Mouse (Mus musculus) midbrain, embryonic 13.5 days (tissue): ENCODE results near the gene Hdgfl2. TPM values are rescaled to one million over a fixed set of nuclear protein-coding genes. Genes with fewer than 3 reads are reported as not detected.
"Not testable (repeated sequence)": the region's sequence is repeated elsewhere in the genome, so short reads cannot be mapped to it uniquely, and the experiment has no call there.

ENCODE experiments used
- ATAC-seq: fragments of 200-750 bp; cut with Nextera tagmentation; 2 replicates; pipeline ENCODE4 v1.8.0; 2017; ENCODE audit warnings: mild to moderate bottlenecking, moderate TSS enrichment, moderate library complexity
- H3K27ac ChIP-seq: fragments of 300-500 bp; sonication (generic); 2 replicates; pipeline ENCODE4 v1.5.1; 2015; ENCODE audit warnings: inconsistent platforms, mild to moderate bottlenecking, moderate library complexity
- H3K27me3 ChIP-seq: fragments of 300-500 bp; sonication (generic); 2 replicates; pipeline ENCODE4 v1.6.1; 2015; ENCODE audit warnings: mild to moderate bottlenecking, inconsistent platforms
- H3K36me3 ChIP-seq: fragments of 300-500 bp; sonication (generic); 2 replicates; pipeline ENCODE4 v1.6.1; 2015; ENCODE audit warnings: mild to moderate bottlenecking, inconsistent platforms
- H3K4me1 ChIP-seq: fragments of 300-500 bp; sonication (generic); replicated peaks from 2 replicates; pipeline ENCODE4 v1.6.1; 2015; ENCODE audit warnings: inconsistent platforms
- H3K4me2 ChIP-seq: fragments of 300-500 bp; sonication (generic); replicated peaks from 2 replicates; pipeline ENCODE4 v1.6.1; 2015; ENCODE audit warnings: moderate library complexity, mild to moderate bottlenecking, inconsistent platforms
- H3K4me3 ChIP-seq: fragments of 300-500 bp; sonication (generic); replicated peaks from 2 replicates; pipeline ENCODE4 v1.5.1; 2015; ENCODE audit warnings: mild to moderate bottlenecking, inconsistent platforms
- H3K9ac ChIP-seq: fragments of 300-500 bp; sonication (generic); replicated peaks from 2 replicates; pipeline ENCODE4 v1.6.1; 2015; ENCODE audit warnings: mild to moderate bottlenecking, inconsistent platforms
- H3K9me3 ChIP-seq: fragments of 300-500 bp; sonication (generic); 2 replicates; pipeline ENCODE4 v1.6.1; 2016; ENCODE audit warnings: mild to moderate bottlenecking, inconsistent platforms
- WGBS: fragments of 180-500 bp; shearing (Covaris S2); methylation state at CpG from one replicate; pipeline ENCODE4 v1.1.7; 2015; 5-methylcytosine and 5-hydroxymethylcytosine counted together
- polyA plus RNA-seq: library from polyadenylated mRNA; unstranded; fragments of >200 nt; fragmentation: Nextera tagmentation; extraction: Ambion mirVana; gene quantifications from 2 replicates; pipeline ENCODE4 v1.2.1, GENCODE M21; 2015

The Hdgfl2 gene
- polyA plus RNA-seq, 1 experiment from 2014 or later: 159 TPM

DNA sequence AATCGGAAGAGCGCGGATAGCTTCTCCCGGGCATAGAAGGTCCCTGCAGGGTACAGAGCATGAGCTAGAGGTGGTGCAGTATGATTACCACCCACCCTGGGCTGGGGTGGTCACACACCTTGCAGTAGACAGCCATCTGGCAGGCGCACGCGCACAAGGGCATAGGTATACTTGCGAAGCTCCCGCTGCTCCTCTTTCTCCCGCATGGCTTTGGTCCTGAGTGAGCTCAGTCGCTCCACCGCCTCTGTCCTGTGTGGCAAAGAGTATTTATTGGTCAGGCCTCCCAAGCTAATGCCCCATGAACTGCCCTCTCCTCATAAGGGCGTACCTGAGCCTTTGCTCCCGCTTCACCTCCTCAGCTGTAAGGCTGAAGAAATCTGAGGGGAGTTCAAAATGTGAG, 10.4 kb upstream of the Hdgfl2 start:
- 0 out of 2 replicates have a peak overlapping the region, but pooled peaks have one; percentile 5 for H3K9ac ChIP-seq
- no peaks in the 10 kb centered on the region for H3K9me3 ChIP-seq
- no peak overlapping the region for H3K4me2 ChIP-seq
- H3K27me3 ChIP-seq: no peaks in the 10 kb centered on the region
- H3K36me3 ChIP-seq: peaks cover 90% of the 10 kb centered on the region
- no peak for ATAC-seq
- H3K27ac ChIP-seq: no peak overlapping the region
- 97% methylated on average over 14 of the region's 14 CpGs for WGBS
- H3K4me1 ChIP-seq: peaks cover 5% of the 10 kb centered on the region
- no peak overlapping the region for H3K4me3 ChIP-seq

DNA sequence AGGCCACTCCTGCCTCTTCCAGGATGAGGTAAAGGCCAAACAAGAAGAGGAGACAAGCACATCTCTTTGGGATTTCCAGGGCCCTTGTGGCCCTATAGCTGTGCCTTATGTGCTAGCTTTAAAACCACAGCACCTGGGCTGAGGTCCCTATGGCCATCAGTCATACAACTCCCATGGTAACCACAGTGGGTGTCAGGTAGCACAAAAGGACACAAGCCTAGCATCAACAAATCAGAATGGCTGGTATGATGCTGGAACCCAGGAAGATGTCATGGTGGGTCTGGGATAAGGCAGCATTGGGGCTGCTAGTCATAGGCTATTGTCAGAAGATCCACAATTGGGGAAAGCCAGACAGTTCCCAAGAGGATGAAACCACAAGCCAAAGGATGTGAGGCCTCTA, 8.3 kb upstream of the Hdgfl2 start:
- Histone ChIP-seq H3K4me3 (no peak overlapping the region), H3K27ac (no peak overlapping the region), H3K4me2 (no peak overlapping the region), H3K27me3 (no peaks in the 10 kb centered on the region), H3K4me1 (peaks cover 14% of the 10 kb centered on the region), H3K9me3 (no peaks in the 10 kb centered on the region), H3K36me3 (peaks cover 70% of the 10 kb centered on the region), H3K9ac (no peak overlapping the region)
- no peak for ATAC-seq

DNA sequence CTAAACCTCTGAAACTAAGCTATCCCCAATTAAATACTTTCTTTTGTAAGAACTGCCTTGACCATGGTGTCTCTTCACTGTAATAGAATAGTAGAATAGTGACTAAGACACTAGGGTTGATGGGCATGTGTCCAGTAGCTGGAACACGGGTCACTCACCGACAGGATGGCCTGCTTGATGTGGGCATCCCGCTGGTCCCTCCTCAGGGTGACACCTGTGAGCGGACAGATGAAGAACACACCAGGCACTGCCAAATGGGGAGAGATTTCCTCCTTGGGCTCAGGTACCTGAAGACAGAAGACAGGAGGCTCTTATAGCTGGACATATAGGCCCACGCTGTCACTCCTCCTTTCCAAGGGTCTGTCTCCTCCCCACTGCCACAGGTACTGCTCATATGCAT, 7.2 kb upstream of the Hdgfl2 start:
- Histone ChIP-seq H3K27ac (no peak overlapping the region), H3K9ac (no peak overlapping the region), H3K36me3 (peaks cover 59% of the 10 kb centered on the region), H3K9me3 (no peaks in the 10 kb centered on the region), H3K4me2 (no peak overlapping the region), H3K27me3 (no peaks in the 10 kb centered on the region), H3K4me3 (no peak overlapping the region), H3K4me1 (peaks cover 14% of the 10 kb centered on the region)
- ATAC-seq: no peak
- WGBS: 92% methylated on average over 5 of the region's 5 CpGs

DNA sequence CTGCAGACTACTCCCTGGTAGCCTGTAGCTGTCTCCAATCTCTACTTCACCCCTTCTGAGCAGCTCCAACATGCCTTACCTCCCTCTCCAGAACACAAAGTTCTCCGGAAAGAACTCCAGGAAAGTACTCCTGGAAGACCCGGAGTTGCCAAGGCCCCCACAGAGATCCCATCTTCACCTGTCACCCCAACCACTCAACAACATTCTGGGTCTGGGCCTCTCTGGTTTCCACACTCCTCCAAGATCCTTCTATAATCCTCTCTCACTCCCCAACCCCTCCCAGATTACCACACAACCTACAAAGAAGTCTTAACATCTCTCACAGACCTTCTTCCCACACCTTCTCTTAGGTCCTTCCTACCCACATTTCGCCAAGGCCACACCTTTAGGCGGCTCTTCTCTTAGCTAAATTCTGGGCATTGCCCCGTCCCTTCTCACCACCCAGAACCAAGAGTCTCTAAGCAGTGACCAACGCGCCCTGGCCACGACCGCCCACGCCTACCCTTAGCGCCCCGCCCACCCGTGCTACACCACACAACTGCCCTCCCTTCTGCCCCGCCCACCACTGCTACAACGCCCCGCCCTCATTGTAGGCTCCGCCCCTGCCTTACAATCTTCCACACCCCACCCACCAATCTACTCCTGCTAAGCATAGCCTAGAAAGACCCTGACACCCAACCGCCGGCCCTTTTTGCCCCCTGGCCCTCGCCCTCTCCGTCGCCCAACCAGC, 5.2 kb upstream of the Hdgfl2 start:
- WGBS: 7% methylated on average over 22 of the region's 22 CpGs
- Histone ChIP-seq H3K9me3 (no peaks in the 10 kb centered on the region), H3K4me2 (peak overlapping the region; percentile 73), H3K27ac (peak overlapping the region; percentile 92), H3K9ac (peak overlapping the region; percentile 86), H3K4me3 (peak overlapping the region; percentile 80), H3K27me3 (no peaks in the 10 kb centered on the region), H3K36me3 (peaks cover 39% of the 10 kb centered on the region), H3K4me1 (peaks cover 14% of the 10 kb centered on the region)
- peak; percentile 1 for ATAC-seq

DNA sequence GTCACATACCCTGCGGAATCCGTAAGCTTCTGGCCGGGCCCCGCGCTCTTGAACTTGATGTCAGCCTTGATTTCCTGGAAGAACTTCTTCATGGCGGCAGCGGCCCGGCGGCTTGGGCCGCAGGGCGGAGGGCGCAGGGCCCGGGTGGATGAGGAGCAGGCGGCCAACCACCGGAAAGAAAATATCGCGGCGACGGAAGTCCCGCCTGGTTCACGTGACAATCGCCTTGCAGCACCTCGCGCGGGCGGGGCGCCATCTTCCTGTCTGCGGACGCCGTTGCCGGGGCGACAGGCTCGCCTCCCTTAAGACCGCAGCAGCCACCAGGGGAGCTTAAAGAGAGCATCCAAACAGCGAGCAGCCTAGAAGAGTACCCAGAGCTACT, 4.6 kb upstream of the Hdgfl2 start, which contains the start of gene Ubxn6:
Gene Ubxn6 (minus strand): TSS at position 202 of the 382 bp plus-strand sequence.
- H3K4me2 ChIP-seq: peak within 1 kb of the TSS; percentile 73
- H3K27me3 ChIP-seq: no peaks in the 10 kb centered on the region
- peak within 1 kb of the TSS; percentile 86 for H3K9ac ChIP-seq
- peaks cover 33% of the 10 kb centered on the region for H3K36me3 ChIP-seq
- H3K4me1 ChIP-seq: peaks cover 14% of the 10 kb centered on the region
- peak within 1 kb of the TSS; percentile 92 for H3K27ac ChIP-seq
- H3K4me3 ChIP-seq: peak within 1 kb of the TSS; percentile 80
- no peaks in the 10 kb centered on the region for H3K9me3 ChIP-seq
- ATAC-seq: peak; percentile 66
- under 1% methylated on average over 35 of the region's 35 CpGs for WGBS

DNA sequence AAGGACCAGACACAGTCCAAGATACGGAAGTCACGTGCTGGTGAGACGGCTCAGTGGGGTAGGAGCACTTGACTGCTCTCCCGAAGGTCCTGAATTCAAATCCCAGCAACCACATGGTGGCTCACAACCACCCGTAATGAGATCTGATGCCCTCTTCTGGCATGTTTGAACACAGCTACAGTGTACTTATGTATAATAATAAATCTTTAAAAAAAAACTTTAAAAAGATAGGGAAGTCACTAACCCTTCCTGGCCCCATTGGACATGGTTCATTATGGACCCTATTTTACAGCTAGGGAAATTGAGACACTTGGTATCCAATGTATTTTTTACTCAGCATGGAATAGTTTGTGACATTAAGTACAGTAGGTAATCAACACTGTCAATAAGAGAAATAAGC, 1.9 kb upstream of the Hdgfl2 start:
- Histone ChIP-seq H3K4me3 (no peak overlapping the region), H3K36me3 (peaks cover 12% of the 10 kb centered on the region), H3K9ac (no peak overlapping the region), H3K27me3 (no peaks in the 10 kb centered on the region), H3K4me1 (peaks cover 41% of the 10 kb centered on the region), H3K9me3 (no peaks in the 10 kb centered on the region), H3K4me2 (no peak overlapping the region), H3K27ac (no peak overlapping the region)
- no peak for ATAC-seq
- 92% methylated on average over 5 of the region's 5 CpGs for WGBS

DNA sequence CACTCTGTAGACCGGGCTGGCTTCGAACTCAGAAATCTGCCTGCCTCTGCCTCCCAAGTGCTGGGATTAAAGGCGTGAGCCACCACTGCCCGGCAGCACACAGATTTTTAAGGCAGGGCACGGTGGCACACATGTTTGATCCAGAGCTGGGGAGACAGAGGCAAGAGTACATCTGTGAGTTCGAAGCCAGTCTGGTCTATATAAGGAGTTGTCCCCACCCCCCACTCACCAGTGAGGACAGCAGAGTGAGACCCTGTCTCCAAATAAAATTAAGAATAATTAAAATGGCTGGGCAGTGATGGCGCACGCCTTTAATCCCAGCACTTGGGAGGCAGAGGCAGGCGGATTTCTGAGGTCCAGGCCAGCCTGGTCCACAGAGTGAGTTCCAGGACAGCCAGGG, 1.1 kb upstream of the Hdgfl2 start:
- H3K9me3 ChIP-seq, H3K9ac ChIP-seq, H3K27ac ChIP-seq, ATAC-seq, H3K27me3 ChIP-seq: not testable (repeated sequence)
- peak overlapping the region; percentile 34 for H3K4me2 ChIP-seq
- peaks cover 44% of the 10 kb centered on the region for H3K4me1 ChIP-seq
- 65% methylated on average over 9 of the region's 9 CpGs for WGBS
- peaks cover 12% of the 10 kb centered on the region for H3K36me3 ChIP-seq
- H3K4me3 ChIP-seq: peak overlapping the region; percentile 13; the same call in 1 of the 2 replicates

DNA sequence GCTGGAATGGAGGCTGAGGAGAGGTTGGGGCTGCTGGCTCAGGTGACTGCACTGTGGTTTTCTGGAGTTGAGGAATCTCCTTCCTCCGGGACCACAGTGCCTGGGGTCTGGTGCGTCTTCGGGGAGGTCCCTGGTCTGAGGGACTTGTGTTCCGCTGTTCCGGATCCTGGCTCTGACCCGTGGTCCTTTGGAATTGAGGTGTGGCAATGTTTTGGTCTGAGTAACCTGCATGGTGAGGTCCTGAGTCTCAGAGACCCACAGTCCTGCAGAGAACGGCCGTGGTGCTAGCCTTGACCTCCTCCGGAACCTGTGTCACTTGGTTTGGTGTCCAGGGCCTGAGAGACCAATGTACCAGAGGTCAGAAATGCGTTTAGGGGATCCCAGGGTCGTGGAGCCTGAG, 487 bp downstream of the Hdgfl2 start:
- Histone ChIP-seq H3K4me3 (peak overlapping the region; percentile 86), H3K27me3 (no peaks in the 10 kb centered on the region), H3K9ac (peak overlapping the region; percentile 84), H3K4me2 (peak overlapping the region; percentile 100), H3K36me3 (peaks cover 20% of the 10 kb centered on the region), H3K9me3 (no peaks in the 10 kb centered on the region), H3K27ac (peak overlapping the region; percentile 79), H3K4me1 (peaks cover 37% of the 10 kb centered on the region)
- WGBS: 1% methylated on average over 11 of the region's 11 CpGs
- ATAC-seq: no peak

DNA sequence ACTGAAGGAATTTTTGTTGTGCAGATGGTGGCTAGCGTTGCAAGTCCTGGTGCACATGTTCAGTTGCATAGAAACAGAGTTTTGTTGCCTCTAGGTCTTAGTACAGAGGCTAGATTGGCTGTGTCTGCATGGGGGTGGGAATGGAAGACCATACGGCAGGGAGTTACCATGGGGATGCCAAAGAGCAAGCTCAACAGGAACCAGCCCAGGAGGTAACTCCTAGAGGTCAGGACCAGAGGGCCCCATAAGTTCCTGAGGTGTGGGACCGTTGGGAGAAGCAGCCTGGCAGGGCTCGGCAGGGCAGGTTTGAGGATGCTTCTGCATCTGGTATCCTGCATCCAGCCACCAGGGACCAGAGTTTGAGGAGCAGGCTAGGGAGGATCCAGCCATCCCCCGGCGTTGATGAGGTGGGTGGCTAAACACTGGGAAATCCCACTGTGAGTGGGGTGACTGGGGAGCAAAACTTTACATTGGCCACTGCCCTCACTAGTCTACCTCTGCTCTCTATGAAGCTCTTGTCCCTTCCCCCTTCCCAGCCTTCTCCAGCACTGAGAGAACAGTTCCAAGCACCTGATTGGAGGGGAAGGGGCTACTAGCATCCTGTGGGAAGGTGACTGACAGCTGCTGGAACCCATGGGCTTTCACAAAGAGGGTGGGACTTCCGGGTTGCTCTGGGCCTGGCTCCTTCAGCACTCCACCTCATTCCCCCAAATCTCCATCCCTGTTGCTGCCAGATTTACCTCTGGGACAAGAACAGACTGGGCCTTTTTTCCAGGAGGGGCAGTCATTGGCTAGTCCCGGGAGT, 1.5 kb downstream of the Hdgfl2 start:
- H3K27ac ChIP-seq: peak overlapping the region; percentile 76
- H3K27me3 ChIP-seq: no peaks in the 10 kb centered on the region
- 3% methylated on average over 8 of the region's 8 CpGs for WGBS
- H3K4me1 ChIP-seq: peaks cover 32% of the 10 kb centered on the region
- no peaks in the 10 kb centered on the region for H3K9me3 ChIP-seq
- peak; percentile 64 for ATAC-seq
- peak overlapping the region; percentile 100 for H3K4me2 ChIP-seq
- H3K9ac ChIP-seq: peak overlapping the region; percentile 84
- peaks cover 28% of the 10 kb centered on the region for H3K36me3 ChIP-seq
- peak overlapping the region; percentile 86 for H3K4me3 ChIP-seq

DNA sequence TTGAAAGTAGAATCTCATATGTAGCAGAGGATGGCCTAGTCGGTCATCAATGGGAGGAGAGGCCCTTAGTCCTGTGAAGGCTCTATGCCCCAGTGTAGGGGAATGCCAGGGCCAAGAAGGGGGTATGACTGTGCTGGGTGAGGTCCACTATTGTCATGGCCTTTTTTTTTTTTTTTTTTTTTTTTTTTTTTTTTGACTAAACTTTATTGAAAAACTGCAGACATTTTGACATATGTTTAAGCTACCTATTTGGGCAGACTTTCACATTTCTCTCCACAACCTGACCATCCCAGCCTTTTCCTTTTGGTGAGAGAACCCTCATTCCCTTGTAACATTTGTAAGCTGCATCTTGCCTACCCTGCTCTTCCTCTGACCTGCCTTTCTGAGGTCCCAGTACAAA, 12.9 kb downstream of the Hdgfl2 start:
- whole genome bisulfite sequencing: 75% methylated on average over 1 of the region's 1 CpGs
- Histone ChIP-seq H3K36me3 (peaks cover 71% of the 10 kb centered on the region), H3K9me3 (no peaks in the 10 kb centered on the region), H3K27me3 (no peaks in the 10 kb centered on the region), H3K4me1 (no peaks in the 10 kb centered on the region), H3K9ac (no peak overlapping the region), H3K4me2 (no peak overlapping the region), H3K4me3 (no peak overlapping the region), H3K27ac (no peak overlapping the region)
- ATAC-seq: no peak

DNA sequence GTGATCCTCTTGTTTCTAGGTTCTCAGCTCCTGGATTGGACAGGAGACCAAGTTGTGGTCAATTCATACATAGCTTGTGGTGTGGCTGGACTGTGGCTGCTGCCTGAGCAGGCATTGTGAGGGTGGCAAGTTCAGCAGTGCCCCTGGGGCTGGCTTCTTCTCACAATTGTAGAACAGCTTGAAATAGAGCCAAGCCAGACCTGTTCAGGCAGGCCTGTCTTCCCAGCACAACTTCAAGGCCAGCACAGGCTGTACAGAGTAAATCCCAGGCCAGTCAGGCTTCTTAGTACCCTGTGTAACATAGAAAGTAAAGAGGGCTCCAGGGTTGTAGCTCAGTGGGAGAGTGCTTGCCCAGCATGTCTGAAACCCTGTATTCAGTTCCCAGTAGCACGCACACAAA, 13.4 kb downstream of the Hdgfl2 start:
- no peak overlapping the region for H3K27ac ChIP-seq
- ATAC-seq: no peak
- H3K36me3 ChIP-seq: peaks cover 76% of the 10 kb centered on the region
- H3K9ac ChIP-seq: no peak overlapping the region
- no peaks in the 10 kb centered on the region for H3K4me1 ChIP-seq
- WGBS: 100% methylated on average over 1 of the region's 1 CpGs
- H3K4me2 ChIP-seq: no peak overlapping the region
- H3K4me3 ChIP-seq: no peak overlapping the region
- no peaks in the 10 kb centered on the region for H3K9me3 ChIP-seq
- H3K27me3 ChIP-seq: no peaks in the 10 kb centered on the region

DNA sequence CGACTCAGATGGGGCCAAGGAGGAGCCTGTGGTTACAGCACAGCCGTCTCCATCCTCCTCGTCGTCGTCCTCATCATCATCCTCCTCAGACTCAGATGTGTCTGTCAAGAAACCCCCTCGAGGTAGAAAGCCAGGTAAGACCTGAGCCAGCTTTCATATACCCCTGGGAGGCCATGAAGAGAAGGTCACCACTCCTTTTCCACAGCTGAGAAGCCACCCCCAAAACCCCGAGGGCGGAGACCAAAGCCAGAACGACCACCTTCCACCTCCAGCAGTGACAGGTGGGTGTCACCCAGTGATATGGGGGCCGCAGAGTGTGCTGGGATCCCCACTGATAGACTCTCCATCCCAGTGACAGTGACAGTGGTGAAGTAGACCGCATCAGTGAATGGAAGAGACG, 17.4 kb downstream of the Hdgfl2 start:
- no peak for ATAC-seq
- 94% methylated on average over 12 of the region's 12 CpGs for WGBS
- Histone ChIP-seq H3K4me1 (no peaks in the 10 kb centered on the region), H3K27ac (no peak overlapping the region), H3K9ac (no peak overlapping the region), H3K27me3 (no peaks in the 10 kb centered on the region), H3K4me2 (no peak overlapping the region), H3K4me3 (no peak overlapping the region), H3K9me3 (no peaks in the 10 kb centered on the region), H3K36me3 (peaks cover 84% of the 10 kb centered on the region)
